Mouse (Mus musculus) layer of hippocampus, adult 18-20 months (tissue): ENCODE measurements around the gene Slit3. TPM values are rescaled to one million over a fixed set of nuclear protein-coding genes. Genes with fewer than 3 reads are reported as not detected.

Experiments
- DNase-seq, 2 experiments: peaks; one replicate each; pipeline ENCODE4 v3.0.0; 2022; ENCODE audit warnings: low spot score in 2 of 2
- long read RNA-seq: library from polyadenylated mRNA; stranded (forward); transcript quantifications from one replicate; pipeline ENCODE4 v2.0.0, GENCODE M21; 2021
- total RNA-seq, 2 experiments: library from RNA; stranded (reverse); gene quantifications; 2 replicates each; pipeline ENCODE4 v1.2.3; 2021

Slit3 gene
- total RNA-seq, result 10 to 100 TPM; 91.5 to 93.5 TPM
- long read RNA-seq, partial matches to known transcripts, result 20 of 28 reads
- long read RNA-seq, other reads (novel, unspliced or antisense), result 8 of 28 reads

DNA sequence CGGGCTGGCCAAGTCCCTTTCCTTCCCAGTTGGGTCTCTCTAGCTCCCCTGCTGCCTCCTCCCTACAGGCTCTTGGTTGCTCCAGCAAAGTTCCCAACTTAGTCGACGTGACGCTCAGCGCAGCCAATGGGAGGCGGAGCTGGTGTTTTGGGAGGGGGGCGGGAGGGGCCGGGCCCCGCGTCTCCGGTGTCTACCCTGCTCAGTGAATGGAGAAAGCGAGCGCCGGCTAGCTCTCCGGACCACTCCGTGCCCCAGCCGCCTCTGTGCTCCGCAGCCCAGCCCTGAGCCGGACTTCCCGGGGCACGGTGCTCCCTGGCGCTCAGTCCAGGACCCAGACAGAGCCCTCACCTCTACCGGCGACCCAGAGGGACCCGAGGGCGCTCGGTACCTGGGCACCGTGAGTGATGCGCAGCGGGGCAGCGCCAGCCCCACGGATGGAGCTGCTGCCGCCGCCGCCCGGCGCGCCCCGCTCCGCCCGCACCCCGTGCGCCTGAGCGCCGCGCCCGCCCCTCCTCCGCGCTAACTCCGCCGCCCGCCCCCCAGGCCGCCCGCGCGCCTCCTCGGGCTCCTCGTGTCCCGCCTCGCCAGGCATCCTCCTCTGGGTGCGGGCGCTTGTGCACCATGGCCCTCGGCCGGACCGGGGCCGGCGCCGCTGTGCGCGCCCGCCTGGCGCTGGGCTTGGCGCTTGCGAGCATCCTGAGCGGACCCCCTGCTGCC, at the start of gene Slit3:
TSS of gene Slit3 (plus strand) at position 331 of the 717 bp plus-strand sequence.
- DNase-seq, result peak in 1 of 2 experiments; percentile 68

GRCm38 (mm10) chr11:35071451-35071850, 49.6 kb upstream of the Slit3 start:
- DNase-seq, result no peak

DNA sequence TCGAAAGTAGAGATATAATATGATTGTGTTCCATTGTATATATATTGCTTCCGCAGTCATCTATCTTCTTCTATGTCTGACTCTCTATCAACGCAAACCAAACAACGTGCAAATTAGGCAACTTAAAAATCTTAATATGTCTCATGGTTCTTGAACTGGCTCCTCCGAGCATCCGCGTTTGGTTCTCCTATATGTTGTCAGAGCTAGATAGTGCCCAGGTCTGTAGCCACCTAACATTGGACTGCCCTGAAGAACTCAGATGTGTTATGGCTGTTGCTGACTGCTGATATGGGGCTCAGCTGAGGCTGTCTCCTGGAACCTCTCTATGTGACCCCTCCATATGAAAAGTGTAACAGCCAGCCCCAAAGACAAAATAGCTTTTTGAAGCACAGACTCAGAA, 45.6 kb upstream of the Slit3 start:
- no peak for DNase-seq

GRCm38 (mm10) chr11:35080451-35081125, 40.4 kb upstream of the Slit3 start:
- DNase-seq, result no peak

GRCm38 (mm10) chr11:35082297-35082696, 38.7 kb upstream of the Slit3 start:
- DNase-seq, result no peak

DNA sequence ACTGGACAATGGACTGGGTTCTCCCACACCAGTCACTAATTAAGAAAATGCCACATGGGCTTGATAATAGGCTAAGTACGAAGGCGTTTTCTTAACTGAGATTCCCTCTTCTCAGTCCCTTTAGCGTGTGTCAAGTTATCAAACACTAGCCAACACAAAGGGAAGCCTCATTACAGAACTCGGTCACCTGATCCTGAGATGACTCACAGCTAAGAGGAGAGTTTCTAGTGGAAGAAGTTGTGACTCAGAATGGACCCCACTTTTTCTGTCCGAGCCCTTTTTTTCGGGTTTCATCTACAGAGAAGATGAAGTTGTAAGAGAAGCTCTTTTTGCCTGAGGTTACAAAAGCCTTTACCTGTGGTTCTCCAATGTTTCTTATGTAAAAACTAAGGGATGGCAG, 38.0 kb upstream of the Slit3 start:
- DNase-seq, result no peak

DNA sequence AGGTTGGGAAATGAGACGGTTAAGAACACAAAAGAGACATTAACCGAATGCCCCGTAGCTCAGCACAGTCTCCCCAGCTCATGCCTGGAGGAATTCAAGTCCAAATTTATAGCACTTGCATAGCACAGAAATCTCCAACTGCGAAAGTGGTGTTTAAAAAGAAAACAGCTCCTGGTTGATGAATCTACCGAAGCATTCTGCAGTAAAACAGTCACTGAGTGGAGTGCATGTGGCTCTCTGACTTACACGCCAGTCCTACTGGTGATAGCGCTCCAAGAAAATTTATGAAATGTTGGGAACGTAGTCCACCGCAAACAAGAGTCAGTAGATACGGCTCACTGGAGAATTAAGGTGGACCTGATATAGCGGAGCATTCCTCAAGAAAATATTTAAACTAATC, 35.7 kb upstream of the Slit3 start:
- DNase-seq, result no peak

DNA sequence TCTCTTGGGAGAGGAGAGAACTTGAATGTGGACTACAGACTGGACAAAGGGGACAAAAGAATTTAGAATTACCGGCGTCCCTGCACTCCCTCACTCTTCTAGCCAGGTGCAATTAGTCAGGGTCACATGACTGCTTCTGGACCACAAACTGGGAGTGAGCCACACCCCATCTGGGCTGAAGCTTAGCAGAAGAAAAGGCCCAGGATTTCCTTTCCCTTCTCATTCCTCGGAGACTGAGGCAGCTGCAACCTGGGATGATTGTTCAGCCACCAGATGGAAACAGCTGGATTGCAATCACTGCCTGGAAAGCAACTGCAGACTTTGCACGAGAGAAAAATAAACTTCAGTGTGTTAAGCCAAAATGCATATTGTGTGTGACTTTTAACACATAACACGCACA, 35.0 kb upstream of the Slit3 start:
- no peak for DNase-seq

DNA sequence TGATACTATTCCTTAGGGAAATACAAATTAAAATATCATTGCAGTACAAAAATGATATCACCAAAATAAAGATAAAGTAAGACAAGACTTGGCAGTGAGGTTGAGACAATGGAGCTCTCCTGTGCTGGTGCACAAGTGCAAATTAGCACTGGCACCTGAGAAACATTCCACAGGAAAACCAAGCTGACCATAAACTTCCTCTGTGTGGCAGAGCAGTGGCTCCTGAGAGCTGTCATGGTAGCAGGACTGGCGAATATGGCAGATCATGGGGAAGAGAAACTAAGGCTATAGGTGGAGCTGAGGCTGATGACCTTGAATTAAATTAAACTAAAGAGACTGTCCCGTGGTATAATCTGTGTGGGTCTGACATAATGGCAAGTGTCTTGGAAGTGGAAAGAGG, 33.6 kb upstream of the Slit3 start:
- DNase-seq, result no peak

GRCm38 (mm10) chr11:35088136-35088535, 32.9 kb upstream of the Slit3 start:
- DNase-seq, result peak in 1 of 2 experiments; percentile 29

DNA sequence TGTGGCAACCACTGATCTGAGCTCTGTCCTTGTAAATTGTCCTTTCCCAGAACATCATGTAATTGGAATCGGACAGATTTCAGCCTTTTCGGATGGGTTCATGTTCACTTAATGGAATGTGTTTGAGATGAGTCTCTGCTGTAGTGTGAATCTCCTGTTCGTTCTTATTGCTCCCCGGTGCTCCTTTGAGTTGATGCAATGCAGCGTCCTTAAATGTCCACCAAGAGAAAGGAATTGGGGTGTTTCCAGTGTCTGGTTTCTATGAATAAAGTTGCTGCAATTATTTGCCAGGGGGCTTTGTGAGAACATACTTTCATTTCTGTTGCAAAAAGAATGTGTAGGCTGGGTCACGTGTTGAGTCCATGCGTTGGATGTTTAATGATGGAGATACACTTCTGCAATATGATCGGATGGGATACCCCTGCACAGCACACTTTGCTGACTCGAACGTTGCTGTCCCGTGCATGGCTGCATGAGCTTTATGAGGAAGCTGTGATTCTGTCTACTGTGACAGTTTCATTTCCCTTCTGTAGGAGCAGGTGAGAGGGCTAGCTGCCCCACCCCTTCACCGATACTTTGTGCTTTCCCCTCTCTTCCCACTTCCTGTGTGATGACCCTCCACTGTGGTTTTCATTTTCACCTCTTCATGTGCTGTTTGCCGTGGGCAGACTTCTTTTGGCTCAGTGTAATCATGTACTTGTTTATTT, 30.2 kb upstream of the Slit3 start:
- DNase-seq, result no peak

- DNase-seq, result no peak
These were observed 24.5 kb upstream of the Slit3 start for GRCm38 (mm10) chr11:35096538-35096937.

DNA sequence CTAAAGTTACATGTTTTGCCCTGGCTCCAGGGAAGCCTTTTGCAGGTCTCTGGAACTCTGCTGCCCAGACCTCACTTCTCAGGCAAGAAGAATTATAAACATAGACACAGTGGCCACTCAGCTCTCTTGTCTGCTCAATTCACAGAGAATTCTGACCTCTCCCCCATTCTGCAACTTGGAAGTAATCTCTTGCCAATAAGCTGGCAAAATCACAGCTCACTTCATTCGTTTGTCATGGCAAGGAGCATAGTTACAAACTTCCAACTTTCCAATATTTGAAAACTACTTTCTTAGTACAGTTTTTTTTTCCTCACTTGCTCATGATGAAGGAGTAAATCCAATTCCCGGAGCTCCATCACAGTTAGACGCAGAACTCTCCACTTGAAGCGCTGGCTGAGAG, 11.2 kb upstream of the Slit3 start:
- DNase-seq, result no peak

GRCm38 (mm10) chr11:35110784-35111183, 10.2 kb upstream of the Slit3 start:
- DNase-seq, result no peak

- no peak for DNase-seq
These were observed 7.7 kb upstream of the Slit3 start for GRCm38 (mm10) chr11:35113290-35113689.

DNA sequence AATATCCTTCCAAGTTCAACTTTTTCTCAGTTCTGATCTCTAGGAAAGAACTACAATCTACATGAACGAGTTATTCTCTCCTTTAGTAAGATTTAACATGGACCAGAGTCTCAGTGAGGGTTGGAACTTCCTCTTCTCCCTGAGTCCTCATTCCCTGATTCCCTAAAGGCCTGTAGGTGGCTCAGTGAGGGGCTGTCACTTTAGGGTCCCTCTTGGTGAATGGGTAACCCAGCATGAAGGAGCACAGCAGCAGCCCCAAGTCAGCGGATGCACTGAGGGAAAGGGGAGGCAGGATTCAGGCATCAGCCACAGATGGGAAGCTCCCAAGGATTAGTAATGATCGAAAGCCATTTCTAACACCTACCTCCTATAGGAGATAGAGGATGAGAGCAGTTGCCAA, 4.6 kb upstream of the Slit3 start:
- no peak for DNase-seq

DNA sequence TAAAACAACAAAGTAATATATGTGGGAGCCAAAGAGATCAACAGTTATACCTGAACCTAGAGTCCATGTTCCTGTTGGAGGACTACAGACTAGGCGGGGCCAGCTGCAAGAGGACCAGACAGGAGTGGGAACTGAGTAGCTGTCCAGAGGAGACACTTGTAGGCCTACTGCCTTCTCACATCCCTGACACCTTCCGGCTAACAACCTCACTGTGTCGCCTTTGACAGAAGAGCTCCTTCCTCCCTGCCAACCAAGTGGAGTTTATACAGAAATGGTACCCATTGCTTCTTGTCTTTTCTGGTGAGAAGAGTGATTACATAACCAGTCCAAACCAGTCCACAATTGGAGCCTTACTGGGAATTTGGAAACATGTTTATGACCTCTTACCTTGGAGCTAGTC, 3.2 kb upstream of the Slit3 start:
- DNase-seq, result no peak

DNA sequence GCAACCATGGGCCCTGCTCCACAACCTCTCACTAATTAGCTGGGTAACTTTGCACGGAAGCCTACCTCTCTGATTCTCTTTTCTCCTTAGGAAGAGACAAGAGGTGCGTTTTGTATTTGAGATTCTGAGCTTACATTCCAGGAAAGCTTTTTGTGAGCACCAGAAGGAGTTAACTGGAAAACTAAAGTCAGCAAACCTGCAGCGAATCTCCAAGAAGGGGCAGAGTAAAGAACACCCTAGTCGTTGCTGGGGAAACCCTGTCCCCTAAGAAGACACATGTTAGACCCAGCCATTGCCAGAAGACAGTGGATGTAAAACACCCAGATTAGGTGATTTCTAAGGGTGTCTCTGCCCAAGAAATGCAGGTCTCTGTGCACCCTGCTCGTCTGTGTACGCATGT, 2.3 kb upstream of the Slit3 start:
- no peak for DNase-seq

GRCm38 (mm10) chr11:35119360-35119759, 1.7 kb upstream of the Slit3 start:
- DNase-seq, result peak; percentile 60 to 88

- DNase-seq, result no peak
These were observed 948 bp upstream of the Slit3 start for GRCm38 (mm10) chr11:35120076-35120475.

DNA sequence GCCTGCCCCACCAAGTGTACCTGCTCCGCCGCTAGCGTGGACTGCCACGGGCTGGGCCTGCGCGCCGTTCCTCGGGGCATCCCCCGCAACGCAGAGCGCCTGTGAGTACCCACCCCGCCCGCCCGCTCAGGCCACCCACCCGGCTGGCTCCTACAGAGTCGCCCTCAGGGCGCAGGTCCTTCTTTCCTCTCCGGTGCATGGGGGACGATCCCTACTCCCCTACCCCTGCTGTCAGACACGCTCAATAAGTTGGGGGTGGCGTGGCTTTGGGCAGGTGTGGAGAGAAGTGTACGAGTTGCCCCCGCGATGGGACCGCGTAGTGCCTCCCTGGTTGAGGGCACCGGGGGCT, 561 bp downstream of the Slit3 start:
- no peak for DNase-seq

DNA sequence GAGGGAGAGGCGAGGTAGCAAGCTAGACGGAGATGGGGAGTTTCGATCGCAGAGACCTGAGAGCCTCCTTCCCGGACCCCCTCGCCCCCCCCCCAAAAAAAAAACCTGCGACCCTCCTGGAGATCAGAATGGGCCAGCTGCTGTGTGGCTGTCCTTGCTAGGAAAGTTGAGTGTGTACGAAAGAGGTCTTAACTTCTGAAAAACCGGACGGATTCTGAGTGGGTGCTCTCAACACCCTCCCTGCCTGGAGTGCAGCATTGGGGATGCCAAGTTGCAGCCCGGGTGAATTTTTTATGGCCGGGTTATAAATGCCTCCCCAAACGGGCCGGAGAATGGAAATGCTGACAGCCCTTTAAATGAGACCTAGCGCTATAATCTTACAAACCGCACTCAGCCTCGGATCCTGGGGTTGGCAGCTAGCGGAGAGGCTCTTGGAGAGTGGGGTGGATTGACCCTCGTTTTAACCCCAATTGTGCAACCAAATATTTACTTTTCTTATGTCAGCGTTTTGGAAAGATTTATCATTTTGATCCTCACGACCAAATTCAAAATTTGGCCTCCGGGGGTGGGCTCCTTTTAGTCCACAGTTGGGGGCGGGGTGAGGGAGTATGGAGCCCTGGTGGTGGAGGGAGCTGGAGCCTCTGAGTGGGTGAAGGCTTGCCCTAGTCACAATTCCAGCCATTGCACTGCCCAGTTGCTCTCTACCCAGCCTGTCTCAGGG, 1.2 kb downstream of the Slit3 start:
- no peak for DNase-seq
